Mouse (Mus musculus) kidney, postnatal 0 days (tissue): Measurements from ENCODE around the gene Evi2. TPM values are rescaled to one million over a fixed set of nuclear protein-coding genes. Genes with fewer than 3 reads are reported as not detected.

ENCODE experiments used
- ATAC-seq: fragments of 200-750 bp; cut with Nextera tagmentation; replicated peaks from 2 replicates; pipeline ENCODE4 v1.8.0; 2017; ENCODE audit warnings: low read depth, moderate number of reproducible peaks, moderate TSS enrichment, moderate library complexity; ENCODE audit not compliant: low FRiP score
- DNase-seq: peaks from one replicate; pipeline ENCODE4 v3.0.0-alpha.2; 2016; ENCODE audit warnings: low spot score
- H3K27ac ChIP-seq: fragments of 300-500 bp; sonication (generic); 2 replicates; pipeline ENCODE4 v1.5.1; 2014; ENCODE audit warnings: mild to moderate bottlenecking
- H3K27me3 ChIP-seq: fragments of 300-500 bp; sonication (generic); 2 replicates; pipeline ENCODE4 v1.6.1; 2014; ENCODE audit warnings: low read length, mixed read lengths; ENCODE audit not compliant: insufficient read depth
- H3K36me3 ChIP-seq: fragments of 300-500 bp; sonication (generic); 2 replicates; pipeline ENCODE4 v1.6.1; 2014; ENCODE audit warnings: low read length, mixed read lengths; ENCODE audit not compliant: insufficient read depth
- H3K4me1 ChIP-seq: fragments of 300-500 bp; sonication (generic); replicated peaks from 2 replicates; pipeline ENCODE4 v1.6.1; 2014; ENCODE audit warnings: antibody characterized with exemption, low read length, mixed read lengths; ENCODE audit not compliant: insufficient read depth
- H3K4me2 ChIP-seq: fragments of 300-500 bp; sonication (generic); 2 replicates; pipeline ENCODE4 v1.6.1; 2014; ENCODE audit warnings: mild to moderate bottlenecking, low read length, moderate library complexity, mixed read lengths
- H3K4me3 ChIP-seq: fragments of 300-500 bp; sonication (generic); replicated peaks from 2 replicates; pipeline ENCODE4 v1.5.1; 2014; ENCODE audit warnings: low read depth, low read length
- H3K9ac ChIP-seq: fragments of 300-500 bp; sonication (generic); 2 replicates; pipeline ENCODE4 v1.6.1; 2014; ENCODE audit warnings: low read depth, low read length
- H3K9me3 ChIP-seq: fragments of 300-500 bp; sonication (generic); replicated peaks from 2 replicates; pipeline ENCODE4 v1.6.1; 2016; ENCODE audit warnings: low read length, inconsistent platforms, mixed read lengths
- CTCF ChIP-seq: IDR thresholded peaks from 2 replicates; pipeline ENCODE4 v1.5.1; 2016; ENCODE audit warnings: antibody characterized with exemption, low read depth, mild to moderate bottlenecking, moderate library complexity
- WGBS: fragments of 180-500 bp; shearing (Covaris S2); extraction: QIAGEN DNeasy Blood & Tissue Kit; methylation state at CpG from one replicate; pipeline ENCODE4 v1.1.7; 2014; 5-methylcytosine and 5-hydroxymethylcytosine counted together
- polyA plus RNA-seq: library from polyadenylated mRNA; unstranded; fragments of >200 nt; fragmentation: Nextera tagmentation; extraction: Ambion mirVana; gene quantifications from 2 replicates; pipeline ENCODE4 v1.2.1, GENCODE M21; 2015

The Evi2 gene
- polyA plus RNA-seq, 1 experiment from 2014 or later: 0.12 TPM

- Histone ChIP-seq H3K27me3 (no peaks in the 10 kb centered on the region), H3K4me2 (no peak overlapping the region), H3K9me3 (no peaks in the 10 kb centered on the region), H3K4me1 (no peaks in the 10 kb centered on the region), H3K9ac (no peak overlapping the region), H3K4me3 (no peak overlapping the region), H3K36me3 (peaks cover 57% of the 10 kb centered on the region), H3K27ac (no peak overlapping the region)
- ATAC-seq (no peak), DNase-seq (no peak)
- WGBS: 70% methylated on average over 1 of the region's 1 CpGs
- TF ChIP-seq CTCF: no peak; the same call in 1 of the 2 replicates
Measured at GRCm38 (mm10) chr11:79566947-79567346, 36.6 kb upstream of the Evi2 start.

- no peak overlapping the region for H3K4me2 ChIP-seq
- DNase-seq (no peak), ATAC-seq (no peak)
- H3K4me3 ChIP-seq: no peak overlapping the region
- no peaks in the 10 kb centered on the region for H3K4me1 ChIP-seq
- WGBS: 89% methylated on average over 7 of the region's 7 CpGs
- no peaks in the 10 kb centered on the region for H3K9me3 ChIP-seq
- H3K9ac ChIP-seq: no peak overlapping the region
- H3K36me3 ChIP-seq: peaks cover 57% of the 10 kb centered on the region
- TF ChIP-seq CTCF: no peak
- no peaks in the 10 kb centered on the region for H3K27me3 ChIP-seq
- H3K27ac ChIP-seq: no peak overlapping the region
Measured at GRCm38 (mm10) chr11:79563493-79563892, 33.1 kb upstream of the Evi2 start.

GRCm38 (mm10) chr11:79560536-79560935 lies 30.1 kb upstream of the Evi2 start:
- WGBS: 84% methylated on average over 4 of the region's 4 CpGs

GRCm38 (mm10) chr11:79552622-79553021 lies 22.2 kb upstream of the Evi2 start:
- Histone ChIP-seq H3K4me2 (no peak overlapping the region), H3K27ac (no peak overlapping the region), H3K36me3 (peaks cover 59% of the 10 kb centered on the region), H3K9ac (no peak overlapping the region), H3K4me3 (no peak overlapping the region), H3K27me3 (no peaks in the 10 kb centered on the region), H3K4me1 (no peaks in the 10 kb centered on the region), H3K9me3 (no peaks in the 10 kb centered on the region)
- WGBS: 93% methylated on average over 1 of the region's 1 CpGs
- no peak for ATAC-seq
- DNase-seq: no peak
- TF ChIP-seq CTCF: no peak

More at GRCm38 (mm10) chr11:79560536-79560935, 30.1 kb upstream of the Evi2 start:
- no peaks in the 10 kb centered on the region for H3K4me1 ChIP-seq
- H3K4me3 ChIP-seq: no peak overlapping the region
- no peak overlapping the region for H3K27ac ChIP-seq
- H3K9me3 ChIP-seq: no peaks in the 10 kb centered on the region
- no peak for ATAC-seq
- no peak overlapping the region for H3K9ac ChIP-seq
- no peaks in the 10 kb centered on the region for H3K27me3 ChIP-seq
- DNase-seq: no peak
- no peak for TF ChIP-seq CTCF
- H3K36me3 ChIP-seq: peaks cover 48% of the 10 kb centered on the region
- H3K4me2 ChIP-seq: no peak overlapping the region

- peaks cover 16% of the 10 kb centered on the region for H3K36me3 ChIP-seq
- no peaks in the 10 kb centered on the region for H3K27me3 ChIP-seq
- H3K9ac ChIP-seq: no peak overlapping the region
- no peak for DNase-seq
- ATAC-seq: no peak
- H3K4me1 ChIP-seq: no peaks in the 10 kb centered on the region
- no peak for TF ChIP-seq CTCF
- no peak overlapping the region for H3K4me3 ChIP-seq
- H3K4me2 ChIP-seq: no peak overlapping the region
- no peaks in the 10 kb centered on the region for H3K9me3 ChIP-seq
- H3K27ac ChIP-seq: no peak overlapping the region
- 91% methylated on average over 3 of the region's 3 CpGs for WGBS
Measured at GRCm38 (mm10) chr11:79536293-79536692, 5.9 kb upstream of the Evi2 start.

- ATAC-seq (no peak), DNase-seq (no peak)
- no peaks in the 10 kb centered on the region for H3K27me3 ChIP-seq
- H3K4me1 ChIP-seq: no peaks in the 10 kb centered on the region
- no peaks in the 10 kb centered on the region for H3K9me3 ChIP-seq
- H3K4me3 ChIP-seq: no peak overlapping the region
- no peak overlapping the region for H3K27ac ChIP-seq
- TF ChIP-seq CTCF: no peak
- peaks cover 14% of the 10 kb centered on the region for H3K36me3 ChIP-seq
- no peak overlapping the region for H3K9ac ChIP-seq
- no peak overlapping the region for H3K4me2 ChIP-seq
- 87% methylated on average over 4 of the region's 4 CpGs for WGBS
Measured at GRCm38 (mm10) chr11:79535554-79535953, 5.2 kb upstream of the Evi2 start.
